Mouse (Mus musculus) midbrain, embryonic 10.5 days (tissue): ENCODE results near the gene Olfr1411. TPM values are rescaled to one million over a fixed set of nuclear protein-coding genes. Genes with fewer than 3 reads are reported as not detected.

Experiments
- DNase-seq: peaks from one replicate; pipeline ENCODE4 v3.0.0-alpha.2; 2017; ENCODE audit warnings: low spot score
- H3K27ac ChIP-seq: fragments of 300-500 bp; sonication (generic); replicated peaks from 2 replicates; pipeline ENCODE4 v1.5.1; 2016; ENCODE audit warnings: mild to moderate bottlenecking
- H3K27me3 ChIP-seq: fragments of 300-500 bp; sonication (generic); 2 replicates; pipeline ENCODE4 v1.6.1; 2016; ENCODE audit warnings: low read depth, mild to moderate bottlenecking; ENCODE audit not compliant: poor library complexity, severe bottlenecking
- H3K36me3 ChIP-seq: fragments of 300-500 bp; sonication (generic); 2 replicates; pipeline ENCODE4 v1.6.1; 2016; ENCODE audit warnings: mild to moderate bottlenecking, moderate library complexity
- H3K4me1 ChIP-seq: fragments of 300-500 bp; sonication (generic); 2 replicates; pipeline ENCODE4 v1.6.1; 2016
- H3K4me3 ChIP-seq: fragments of 300-500 bp; sonication (generic); 2 replicates; pipeline ENCODE4 v1.5.1; 2016; ENCODE audit warnings: mild to moderate bottlenecking, moderate library complexity
- H3K9me3 ChIP-seq: fragments of 300-500 bp; sonication (generic); replicated peaks from 2 replicates; pipeline ENCODE4 v1.6.1; 2016; ENCODE audit warnings: mild to moderate bottlenecking
- WGBS: fragments of 180-500 bp; shearing (Covaris S2); methylation state at CpG from one replicate; pipeline ENCODE4 v1.1.7; 2016; 5-methylcytosine and 5-hydroxymethylcytosine counted together
- polyA plus RNA-seq: library from polyadenylated mRNA; unstranded; fragments of >200 nt; fragmentation: Nextera tagmentation; extraction: Ambion mirVana; gene quantifications from 2 replicates; pipeline ENCODE4 v1.2.1, GENCODE M21; 2016

The Olfr1411 gene
- polyA plus RNA-seq, 1 experiment from 2014 or later, result not detected

DNA sequence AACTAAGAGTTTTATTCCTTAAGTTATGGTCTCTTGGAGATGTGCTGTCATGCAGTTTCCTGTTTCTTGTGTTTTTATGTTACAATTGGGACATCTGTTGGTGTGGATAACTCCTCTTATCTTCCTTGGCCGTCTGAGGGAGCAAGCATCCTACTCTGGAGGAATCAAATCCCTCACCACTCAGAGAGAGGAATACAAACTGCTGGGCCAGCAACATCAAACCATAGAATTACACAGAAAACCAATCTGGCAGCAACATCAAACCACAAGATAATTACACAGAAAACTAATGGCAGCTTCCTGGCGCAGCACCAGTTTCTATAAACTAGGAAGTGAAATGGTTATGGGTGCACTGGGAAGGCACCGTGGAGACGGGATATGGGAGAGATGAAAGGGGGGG lies 34.0 kb downstream of the Olfr1411 start:
- Histone ChIP-seq H3K9me3 (no peaks in the 10 kb centered on the region), H3K4me1 (no peaks in the 10 kb centered on the region), H3K27me3 (no peaks in the 10 kb centered on the region), H3K4me3 (no peak overlapping the region), H3K36me3 (no peaks in the 10 kb centered on the region), H3K27ac (no peak overlapping the region)
- no peak for DNase-seq
- WGBS, result 82% methylated on average over 4 of the region's 4 CpGs

DNA sequence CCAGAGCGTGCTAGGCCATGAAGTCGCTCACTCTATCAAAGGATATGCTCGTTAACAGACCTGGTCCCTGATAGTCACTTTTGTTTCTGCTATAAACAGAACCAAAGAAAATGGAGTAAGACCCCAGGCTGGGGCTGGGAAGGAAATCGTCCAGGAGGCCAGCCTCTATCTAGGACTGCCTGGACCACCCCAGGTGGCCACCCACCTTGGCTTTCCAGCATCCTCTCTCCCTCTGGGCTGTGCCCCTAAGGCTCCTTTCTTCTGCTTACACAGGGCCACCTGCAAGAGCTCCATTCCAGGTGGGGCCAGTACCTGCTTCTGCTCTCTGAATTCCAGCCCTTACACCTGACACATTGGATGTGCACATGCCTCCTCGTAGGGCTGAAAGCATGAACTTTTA lies 38.0 kb downstream of the Olfr1411 start:
- H3K27ac ChIP-seq, result no peak overlapping the region
- H3K4me1 ChIP-seq, result peaks cover 6% of the 10 kb centered on the region; the same call in 1 of the 2 replicates
- no peak for DNase-seq
- WGBS, result 73% methylated on average over 5 of the region's 5 CpGs
- H3K36me3 ChIP-seq, result peaks cover 20% of the 10 kb centered on the region
- no peaks in the 10 kb centered on the region for H3K9me3 ChIP-seq
- H3K4me3 ChIP-seq, result no peak overlapping the region
- no peaks in the 10 kb centered on the region for H3K27me3 ChIP-seq

DNA sequence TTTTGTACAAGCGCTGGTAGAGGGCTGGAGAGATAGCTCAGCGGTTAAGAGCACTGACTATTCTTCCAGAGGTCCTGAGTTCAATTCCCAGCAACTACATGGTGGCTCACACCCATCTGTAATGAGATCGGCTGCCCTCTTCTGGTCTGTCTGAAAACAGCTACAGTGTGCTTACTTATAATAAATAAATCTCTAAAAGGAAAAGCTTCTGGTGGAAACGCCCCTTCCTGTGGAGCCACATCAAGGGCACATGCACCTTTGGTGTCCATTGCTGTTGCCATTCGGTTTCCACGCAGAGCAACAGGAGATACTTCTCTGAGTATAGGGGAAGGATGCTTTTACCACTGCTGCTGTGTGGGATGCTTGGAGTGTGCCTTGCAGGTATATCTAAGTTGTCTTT lies 38.7 kb downstream of the Olfr1411 start:
- DNase-seq, result no peak
- peaks cover 6% of the 10 kb centered on the region; the same call in 1 of the 2 replicates for H3K4me1 ChIP-seq
- 75% methylated on average over 6 of the region's 6 CpGs for WGBS
- no peak overlapping the region for H3K4me3 ChIP-seq
- peaks cover 27% of the 10 kb centered on the region for H3K36me3 ChIP-seq
- H3K27me3 ChIP-seq, result no peaks in the 10 kb centered on the region
- no peak overlapping the region for H3K27ac ChIP-seq
- H3K9me3 ChIP-seq, result no peaks in the 10 kb centered on the region

DNA sequence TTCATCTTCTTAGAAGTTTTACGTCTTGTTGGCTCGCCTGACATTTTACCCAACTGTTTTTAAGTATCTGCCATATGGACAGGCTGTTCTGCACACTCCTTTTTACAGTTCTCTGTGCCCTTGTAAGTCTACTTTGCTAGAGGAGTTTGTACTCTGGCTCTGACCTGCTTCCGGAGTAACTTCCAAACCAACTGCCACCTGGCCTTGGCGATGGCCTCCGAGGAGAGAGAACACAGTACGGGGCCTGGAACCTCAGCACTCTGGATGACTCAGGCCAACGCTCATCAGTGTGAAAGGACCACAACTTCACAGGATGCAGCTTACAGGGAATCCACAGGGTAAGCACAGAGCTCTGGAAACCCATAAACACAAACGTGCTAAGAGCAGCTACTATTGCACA lies 39.5 kb downstream of the Olfr1411 start:
- DNase-seq, result no peak
- Histone ChIP-seq H3K9me3 (no peaks in the 10 kb centered on the region), H3K36me3 (peaks cover 35% of the 10 kb centered on the region), H3K27me3 (no peaks in the 10 kb centered on the region), H3K4me1 (peaks cover 6% of the 10 kb centered on the region; the same call in 1 of the 2 replicates), H3K4me3 (no peak overlapping the region), H3K27ac (no peak overlapping the region)
- 87% methylated on average over 8 of the region's 8 CpGs for WGBS

DNA sequence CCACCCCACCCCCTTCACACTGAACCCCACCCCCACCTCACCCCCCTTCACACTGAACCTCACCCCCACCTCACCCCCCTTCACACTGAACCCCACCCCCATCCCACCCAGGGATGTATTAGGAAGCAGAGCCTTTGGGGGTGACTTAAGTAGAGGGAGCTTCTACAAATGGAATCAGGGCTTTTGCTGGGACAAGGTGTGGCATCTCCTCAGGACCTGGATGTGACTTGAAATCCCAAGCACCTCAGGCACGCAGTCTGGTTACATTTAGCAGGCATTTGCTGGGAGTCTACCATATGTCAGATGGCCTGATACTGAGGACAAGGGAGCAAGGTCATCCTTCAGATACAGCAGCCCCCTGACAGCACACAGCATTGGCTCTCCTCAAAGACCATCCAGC lies 40.4 kb downstream of the Olfr1411 start:
- 77% methylated on average over 1 of the region's 1 CpGs for WGBS
- Histone ChIP-seq H3K9me3 (no peaks in the 10 kb centered on the region), H3K27ac (no peak overlapping the region), H3K4me1 (peaks cover 6% of the 10 kb centered on the region; the same call in 1 of the 2 replicates), H3K36me3 (peaks cover 44% of the 10 kb centered on the region), H3K27me3 (no peaks in the 10 kb centered on the region), H3K4me3 (no peak overlapping the region)
- DNase-seq, result no peak

DNA sequence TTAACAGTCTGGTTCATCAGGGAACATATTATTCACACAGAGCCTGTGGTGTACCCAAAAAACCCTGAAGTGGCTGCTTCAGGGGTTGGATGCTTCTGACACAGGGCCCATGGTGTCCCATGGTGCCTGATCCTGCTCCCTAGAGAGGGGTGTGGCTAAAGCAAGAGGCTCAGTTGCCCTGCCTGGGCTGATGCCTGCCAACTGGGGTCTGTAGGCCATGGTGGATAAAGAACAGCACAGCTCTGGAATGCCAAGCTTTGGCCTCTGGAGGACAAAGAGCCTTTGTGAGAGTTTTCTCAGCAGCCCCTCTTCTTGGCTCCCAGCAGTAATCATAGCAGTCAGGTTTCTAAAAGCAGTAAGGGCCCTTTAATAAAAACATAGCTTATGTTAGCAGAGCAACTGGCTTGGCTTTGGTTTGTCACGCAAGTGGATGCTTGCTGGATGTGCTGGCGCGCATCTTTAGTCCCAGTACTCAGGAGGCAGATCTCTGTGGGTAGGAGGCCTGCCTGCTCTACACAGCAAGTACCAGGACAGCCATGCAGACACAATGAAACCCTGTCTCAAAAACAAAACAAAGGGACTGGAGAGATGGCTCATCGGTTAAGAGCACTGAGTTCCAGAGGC lies 40.9 kb downstream of the Olfr1411 start:
- 86% methylated on average over 4 of the region's 4 CpGs for WGBS
- H3K27ac ChIP-seq, result peak overlapping the region; percentile 23; the same call in 1 of the 2 replicates
- H3K9me3 ChIP-seq, result no peaks in the 10 kb centered on the region
- H3K4me1 ChIP-seq, result peaks cover 9% of the 10 kb centered on the region
- DNase-seq, result no peak
- H3K27me3 ChIP-seq, result no peaks in the 10 kb centered on the region
- no peak overlapping the region for H3K4me3 ChIP-seq
- peaks cover 46% of the 10 kb centered on the region for H3K36me3 ChIP-seq

DNA sequence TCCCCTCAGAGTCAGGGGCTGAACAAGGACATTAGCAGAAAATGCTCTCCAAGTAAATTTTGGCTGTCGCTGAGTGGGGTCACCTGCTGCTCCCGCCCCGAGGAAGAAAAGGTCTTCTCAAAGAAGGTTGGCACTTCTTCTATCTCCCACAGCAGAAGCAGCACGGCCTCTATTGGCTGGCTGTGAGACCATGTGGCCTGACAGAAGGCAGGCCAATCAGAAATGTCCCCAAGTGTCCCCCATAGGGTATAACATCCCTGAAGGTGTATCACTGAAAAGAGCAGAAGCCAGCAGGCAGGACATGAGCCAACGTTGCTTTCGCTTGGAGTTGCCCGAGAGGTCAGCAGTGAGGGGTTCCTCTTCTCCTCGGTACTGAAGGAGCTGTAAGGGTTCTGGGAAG lies 41.8 kb downstream of the Olfr1411 start:
- Histone ChIP-seq H3K27ac (no peak overlapping the region), H3K4me1 (peaks cover 18% of the 10 kb centered on the region), H3K27me3 (no peaks in the 10 kb centered on the region), H3K36me3 (peaks cover 46% of the 10 kb centered on the region), H3K4me3 (no peak overlapping the region), H3K9me3 (no peaks in the 10 kb centered on the region)
- WGBS, result 88% methylated on average over 8 of the region's 8 CpGs
- DNase-seq, result no peak

DNA sequence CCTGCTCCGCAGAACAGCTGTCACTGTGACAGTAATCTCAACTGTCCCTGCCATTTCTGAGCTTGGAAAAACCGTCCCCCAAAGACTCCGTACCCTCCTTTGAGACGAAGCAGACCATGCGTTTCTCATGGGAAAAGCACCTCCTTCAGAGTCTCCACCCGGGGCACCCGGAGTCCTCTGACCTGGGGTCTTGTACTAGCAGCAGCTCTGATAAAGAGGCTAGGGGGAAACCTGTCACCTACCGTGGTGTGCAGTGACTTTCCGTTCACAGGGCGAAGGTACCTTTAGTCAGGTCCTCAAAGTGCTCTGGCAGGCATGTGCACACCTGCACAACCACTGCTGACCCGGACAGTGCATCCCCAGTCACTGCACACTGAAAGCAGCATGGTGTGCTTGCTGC lies 42.5 kb downstream of the Olfr1411 start:
- DNase-seq, result no peak
- WGBS, result 93% methylated on average over 11 of the region's 11 CpGs
- Histone ChIP-seq H3K27me3 (no peaks in the 10 kb centered on the region), H3K9me3 (no peaks in the 10 kb centered on the region), H3K4me3 (no peak overlapping the region), H3K36me3 (peaks cover 46% of the 10 kb centered on the region), H3K27ac (no peak overlapping the region), H3K4me1 (peaks cover 21% of the 10 kb centered on the region)

DNA sequence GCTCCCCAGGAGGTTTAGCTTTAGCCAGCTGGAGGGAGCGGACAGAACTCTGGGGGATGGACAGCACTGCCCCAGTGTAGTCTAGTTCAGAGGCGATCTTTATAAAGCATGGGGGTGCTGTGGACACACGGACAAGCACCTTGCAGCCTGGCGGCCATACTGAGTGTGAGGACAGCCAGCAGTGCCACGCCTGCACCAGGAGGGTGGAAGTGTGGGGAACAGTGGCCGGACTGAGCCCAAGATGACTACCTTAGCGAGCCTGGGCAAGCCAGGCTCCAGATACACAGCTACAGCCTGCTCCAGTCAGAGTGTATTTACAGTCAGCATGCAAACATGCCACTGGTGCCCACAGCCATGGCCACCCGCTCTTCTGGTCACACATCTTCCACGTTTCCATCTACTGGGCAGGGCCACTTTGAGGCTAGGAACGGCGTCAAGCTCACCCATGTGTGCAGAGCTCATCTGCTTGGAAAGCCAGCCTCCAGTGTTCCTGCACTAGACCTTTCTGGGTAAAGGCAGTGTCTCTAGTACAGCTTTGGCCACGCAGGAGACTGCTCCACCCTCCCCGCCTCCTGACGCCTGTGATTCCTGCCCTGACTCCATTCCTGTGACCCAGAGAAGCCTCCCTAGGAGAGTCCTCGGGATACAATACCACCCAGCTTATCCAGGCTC lies 43.4 kb downstream of the Olfr1411 start:
- Histone ChIP-seq H3K4me3 (no peak overlapping the region), H3K27ac (no peak overlapping the region), H3K4me1 (peaks cover 29% of the 10 kb centered on the region), H3K9me3 (no peaks in the 10 kb centered on the region), H3K27me3 (no peaks in the 10 kb centered on the region), H3K36me3 (peaks cover 46% of the 10 kb centered on the region)
- DNase-seq, result no peak
- WGBS, result 94% methylated on average over 15 of the region's 15 CpGs

DNA sequence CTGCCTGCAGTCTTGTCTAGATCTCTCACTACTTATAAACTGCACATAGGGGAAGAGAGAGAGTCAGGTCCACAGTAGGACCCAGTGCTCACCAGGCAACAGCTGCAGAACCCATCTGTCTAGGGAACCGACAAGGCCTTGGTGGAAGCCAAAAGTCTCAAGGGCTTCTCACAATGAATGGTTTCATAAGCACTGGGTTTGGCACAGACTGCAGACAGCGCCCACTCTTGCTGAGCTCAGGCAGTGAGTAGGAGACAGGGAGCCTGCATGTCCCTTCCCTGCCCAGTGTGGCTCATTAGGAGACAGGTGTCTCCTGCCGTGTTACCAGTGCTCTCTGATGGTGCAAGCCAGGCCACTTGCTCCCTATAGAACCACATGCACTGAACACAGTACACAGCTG lies 44.0 kb downstream of the Olfr1411 start:
- 93% methylated on average over 3 of the region's 3 CpGs for WGBS
- Histone ChIP-seq H3K27ac (no peak overlapping the region), H3K4me3 (no peak overlapping the region), H3K27me3 (no peaks in the 10 kb centered on the region), H3K36me3 (peaks cover 46% of the 10 kb centered on the region), H3K9me3 (no peaks in the 10 kb centered on the region), H3K4me1 (peaks cover 31% of the 10 kb centered on the region)
- no peak for DNase-seq

DNA sequence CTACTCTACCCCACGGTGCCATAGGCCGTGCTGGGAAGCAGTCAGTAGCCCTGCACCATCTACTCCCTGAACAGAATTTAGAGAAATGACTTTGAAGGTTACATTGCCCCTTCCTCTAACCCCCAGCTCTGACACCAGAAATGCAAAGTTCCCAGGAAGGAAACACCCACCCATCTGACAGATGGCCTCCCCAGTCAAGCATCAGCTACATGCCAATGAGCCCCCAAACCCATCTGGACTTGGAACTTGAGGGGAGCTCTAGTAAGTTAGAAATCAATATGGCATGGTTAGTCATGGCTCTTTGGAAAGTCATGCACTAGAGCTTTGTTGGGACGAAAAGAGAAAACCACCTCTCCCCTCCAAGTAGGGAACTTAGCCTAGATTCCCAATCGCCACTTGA lies 44.5 kb downstream of the Olfr1411 start:
- H3K27me3 ChIP-seq, result no peaks in the 10 kb centered on the region
- 93% methylated on average over 4 of the region's 4 CpGs for WGBS
- no peak for DNase-seq
- H3K4me1 ChIP-seq, result peaks cover 31% of the 10 kb centered on the region
- H3K36me3 ChIP-seq, result peaks cover 46% of the 10 kb centered on the region
- no peaks in the 10 kb centered on the region for H3K9me3 ChIP-seq
- H3K27ac ChIP-seq, result no peak overlapping the region
- no peak overlapping the region for H3K4me3 ChIP-seq

DNA sequence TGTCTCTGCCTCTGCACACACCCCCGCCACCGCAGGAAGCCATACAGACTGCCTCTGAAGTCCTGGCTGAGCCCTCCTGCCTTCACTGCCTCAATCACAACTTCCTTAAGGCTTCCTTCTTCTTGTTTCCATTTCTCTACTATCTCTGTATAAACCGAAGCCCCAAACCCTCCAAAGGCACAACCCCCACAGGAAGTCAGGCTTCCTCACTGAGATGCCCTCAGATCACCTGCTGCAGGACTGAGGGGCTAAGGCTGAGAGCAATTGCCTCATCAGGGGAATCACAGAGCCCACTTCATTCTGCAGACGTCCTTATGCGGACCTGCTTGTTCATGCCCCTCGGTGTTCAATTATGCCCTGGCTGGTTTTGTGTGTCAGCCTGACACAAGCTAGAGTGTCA lies 46.2 kb downstream of the Olfr1411 start:
- no peak for DNase-seq
- Histone ChIP-seq H3K4me1 (peaks cover 25% of the 10 kb centered on the region), H3K4me3 (peak overlapping the region; percentile 96), H3K9me3 (no peaks in the 10 kb centered on the region), H3K36me3 (peaks cover 44% of the 10 kb centered on the region), H3K27ac (no peak overlapping the region), H3K27me3 (no peaks in the 10 kb centered on the region)
- 91% methylated on average over 6 of the region's 6 CpGs for WGBS

DNA sequence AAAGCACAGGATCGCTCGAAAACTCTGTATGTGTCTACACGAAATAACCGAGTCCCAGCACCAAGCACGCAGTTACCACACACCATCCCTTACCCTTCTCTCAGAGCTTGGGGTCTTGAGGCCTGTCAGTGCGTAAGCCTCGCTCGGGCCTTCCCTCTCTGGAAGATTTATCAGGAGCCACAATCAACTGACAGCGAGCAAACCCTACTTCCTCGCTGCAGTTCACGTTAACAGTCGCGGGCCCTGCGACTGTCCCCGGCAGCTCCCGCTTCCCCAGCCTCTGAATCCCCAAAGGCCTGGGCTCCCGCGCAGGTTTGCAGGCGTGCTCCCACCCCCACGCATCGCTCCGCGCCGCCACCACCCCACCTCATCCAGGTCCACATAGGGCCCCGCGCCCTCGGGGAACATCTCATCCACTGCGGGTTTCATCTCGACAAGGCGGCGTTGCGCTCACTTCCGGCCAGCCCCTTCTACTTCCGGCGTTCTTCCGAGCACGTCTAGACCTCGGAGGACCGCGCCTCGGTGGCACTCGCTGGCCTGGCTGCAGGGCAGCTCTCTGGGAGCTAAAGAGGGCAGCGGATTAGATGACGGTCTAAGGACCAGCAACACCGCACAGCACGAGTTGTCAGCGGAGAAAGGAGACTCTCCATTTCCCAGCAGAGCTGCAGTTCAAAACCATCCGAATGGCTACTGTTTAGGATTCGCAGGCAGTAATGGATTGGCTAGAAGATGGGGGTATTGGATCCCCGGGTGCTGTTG lies 47.5 kb downstream of the Olfr1411 start, which contains the start of gene Cops9:
TSS of gene Cops9 (minus strand) at position 472 of the 759 bp plus-strand sequence.
- peak within 1 kb of the TSS; percentile 96 for H3K4me3 ChIP-seq
- H3K9me3 ChIP-seq, result no peaks in the 10 kb centered on the region
- 2% methylated on average over 50 of the region's 50 CpGs for WGBS
- peaks cover 25% of the 10 kb centered on the region for H3K4me1 ChIP-seq
- H3K27ac ChIP-seq, result peak within 1 kb of the TSS; percentile 90
- H3K27me3 ChIP-seq, result no peaks in the 10 kb centered on the region
- DNase-seq, result peak; percentile 94
- peaks cover 31% of the 10 kb centered on the region for H3K36me3 ChIP-seq
